Mouse (Mus musculus) liver, adult (tissue): ENCODE results near the gene Plekha5.

Experiments
- GATA4 ChIP-seq: IDR thresholded peaks from 2 replicates; pipeline ENCODE4 v1.6.1; 2014; ENCODE audit warnings: mild to moderate bottlenecking, low read length; ENCODE audit not compliant: insufficient replicate concordance

Plekha5 gene

GRCm38 (mm10) chr6:140567897-140568296 is 144.0 kb downstream of the Plekha5 start:
- no peak for TF ChIP-seq GATA4

- TF ChIP-seq GATA4: peak; percentile 99
Measured at GRCm38 (mm10) chr6:140570152-140570551, 146.3 kb downstream of the Plekha5 start.

- TF ChIP-seq GATA4: no peak
Measured at GRCm38 (mm10) chr6:140574943-140575342, 151.1 kb downstream of the Plekha5 start.

GRCm38 (mm10) chr6:140576133-140576532 is 152.3 kb downstream of the Plekha5 start:
- TF ChIP-seq GATA4: no peak

- no peak for TF ChIP-seq GATA4
Measured at GRCm38 (mm10) chr6:140576961-140577821, 153.3 kb downstream of the Plekha5 start.

GRCm38 (mm10) chr6:140577822-140578170 is 153.9 kb downstream of the Plekha5 start:
- no peak for TF ChIP-seq GATA4

- no peak for TF ChIP-seq GATA4
Measured at GRCm38 (mm10) chr6:140580170-140580569, 156.3 kb downstream of the Plekha5 start.

- TF ChIP-seq GATA4: no peak
Measured at GRCm38 (mm10) chr6:140586714-140587259, 162.9 kb downstream of the Plekha5 start.

GRCm38 (mm10) chr6:140591331-140591730 is 167.5 kb downstream of the Plekha5 start:
- no peak for TF ChIP-seq GATA4

- TF ChIP-seq GATA4: no peak
Measured at GRCm38 (mm10) chr6:140592713-140593112, 168.9 kb downstream of the Plekha5 start.

- TF ChIP-seq GATA4: no peak
Measured at GRCm38 (mm10) chr6:140593420-140594170, 169.7 kb downstream of the Plekha5 start.

GRCm38 (mm10) chr6:140597381-140598329 is 173.8 kb downstream of the Plekha5 start:
- TF ChIP-seq GATA4: no peak

GRCm38 (mm10) chr6:140598516-140598915 is 174.7 kb downstream of the Plekha5 start:
- TF ChIP-seq GATA4: no peak

- TF ChIP-seq GATA4: no peak
Measured at GRCm38 (mm10) chr6:140599337-140599736, 175.5 kb downstream of the Plekha5 start.

GRCm38 (mm10) chr6:140601175-140601574 is 177.3 kb downstream of the Plekha5 start:
- no peak for TF ChIP-seq GATA4
